Mouse (Mus musculus): ENCODE data around the gene Rnf31. TPM values are rescaled to one million over a fixed set of nuclear protein-coding genes. Genes with fewer than 3 reads are reported as not detected.
A peak's percentile ranks its signal among the peaks of the same experiment; 100 is the strongest.

Rnf31 gene
- polyA plus RNA-seq, 1 experiment from 2014 or later: 24.2 TPM

DNA sequence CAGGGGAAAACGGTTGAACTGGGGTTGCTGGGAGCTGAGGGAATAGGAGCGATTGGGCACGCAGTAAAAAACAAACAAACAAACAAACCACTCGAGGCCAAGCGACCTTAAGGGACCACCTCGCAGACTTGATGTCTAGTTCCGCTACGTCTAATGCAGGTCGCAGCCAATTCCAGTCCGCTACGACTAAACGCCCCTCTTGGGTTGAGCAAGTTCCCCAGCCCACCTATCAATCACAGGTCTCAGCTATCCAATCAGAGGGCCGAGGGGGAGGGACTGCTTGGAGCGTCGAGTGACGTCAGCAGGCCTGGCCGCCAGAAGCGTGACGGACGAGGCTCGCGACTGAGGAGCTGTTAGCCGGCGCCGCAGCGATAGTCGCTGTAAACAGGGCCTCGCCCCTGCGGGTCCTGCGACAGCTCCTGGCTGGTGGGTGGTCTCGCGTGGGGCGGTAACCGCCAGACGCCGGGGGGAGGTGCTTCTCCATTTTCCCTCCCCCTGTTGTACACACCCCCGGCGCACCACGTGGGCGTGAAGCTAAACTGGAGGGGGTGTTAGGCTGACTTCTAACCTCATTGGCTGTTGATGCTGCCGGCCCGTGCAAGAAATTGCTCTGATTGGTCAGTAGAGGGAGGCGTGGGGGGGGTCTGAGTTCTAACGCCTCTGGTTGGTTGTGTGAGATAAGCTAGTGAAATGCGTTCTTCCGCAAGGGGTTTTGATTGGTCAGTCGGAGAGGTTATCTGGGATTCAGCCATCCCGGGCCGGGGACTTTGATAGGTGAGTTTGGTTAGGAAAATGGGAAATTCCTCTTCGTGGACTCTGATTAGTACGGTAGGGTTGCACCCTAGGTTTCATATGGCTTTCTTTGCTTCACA is 31.1 kb upstream of the Rnf31 start, which contains the start of gene A730061H03Rik:
TSS of gene A730061H03Rik (minus strand) at position 205 of the 872 bp plus-strand sequence.
- under 1% methylated on average over 51 of the region's 51 CpGs for WGBS
- Histone ChIP-seq H3K4me3 (peak within 1 kb of the TSS; percentile 57), H3K27me3 (replicated peaks) (no peaks in the 10 kb centered on the region), H3K36me3 (replicated peaks) (peaks cover 7% of the 10 kb centered on the region), H3K9ac (peak within 1 kb of the TSS; percentile 87), H3K4me1 (peaks cover 29% of the 10 kb centered on the region), H3K4me2 (peak within 1 kb of the TSS; percentile 73), H3K9me3 (no peaks in the 10 kb centered on the region), H3K27ac (peak within 1 kb of the TSS; percentile 99)
- peak; percentile 98 for ATAC-seq (replicated peaks)

DNA sequence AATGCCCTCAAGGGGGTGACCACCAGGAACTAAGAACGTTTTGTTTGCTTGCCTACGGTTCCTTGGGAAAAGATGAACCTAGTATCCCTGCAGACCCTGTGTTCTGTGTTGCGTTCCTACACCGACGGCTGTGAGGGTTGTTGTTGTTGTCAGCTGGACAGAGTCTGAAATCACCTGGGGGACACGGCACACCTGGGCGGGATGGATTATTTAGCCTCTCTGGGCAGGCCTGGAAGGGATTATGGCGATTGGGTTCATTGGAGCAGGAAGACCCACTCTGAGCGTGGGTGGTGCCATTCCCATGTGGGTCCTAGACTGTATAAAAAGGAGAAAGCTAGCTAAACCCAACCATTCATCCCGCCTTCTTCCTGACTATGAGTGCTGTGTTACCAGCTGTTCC is 29.6 kb upstream of the Rnf31 start:
- Histone ChIP-seq H3K9me3 (no peaks in the 10 kb centered on the region), H3K36me3 (replicated peaks) (peaks cover 22% of the 10 kb centered on the region), H3K9ac (no peak overlapping the region), H3K27ac (no peak overlapping the region), H3K4me1 (peaks cover 28% of the 10 kb centered on the region), H3K27me3 (replicated peaks) (no peaks in the 10 kb centered on the region), H3K4me2 (peak overlapping the region; percentile 73; the same call in 1 of the 2 replicates), H3K4me3 (peak overlapping the region; percentile 57; the same call in 1 of the 2 replicates)
- 87% methylated on average over 10 of the region's 10 CpGs for WGBS
- no peak for ATAC-seq (replicated peaks)

DNA sequence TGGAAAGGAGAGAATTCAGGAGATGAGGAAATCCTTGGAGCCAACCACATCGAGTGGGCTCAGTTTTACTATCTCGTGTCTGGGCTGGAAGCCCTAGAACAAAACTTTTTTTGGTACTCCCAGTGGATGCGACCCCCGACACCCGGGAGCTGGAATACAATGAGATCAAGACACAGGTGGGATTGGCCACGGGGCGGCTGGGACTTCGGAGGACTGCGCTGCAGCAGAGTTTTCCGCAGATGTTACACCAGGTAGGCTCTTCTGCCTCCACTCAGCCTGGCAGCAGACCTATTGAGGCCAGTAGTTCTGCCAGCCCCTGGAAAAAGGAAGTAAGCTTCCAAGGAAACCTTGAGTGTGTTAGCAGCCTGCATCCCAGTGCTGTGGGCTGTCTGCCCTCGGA is 28.3 kb upstream of the Rnf31 start:
- Histone ChIP-seq H3K4me2 (no peak overlapping the region), H3K27ac (no peak overlapping the region), H3K9ac (no peak overlapping the region), H3K27me3 (replicated peaks) (no peaks in the 10 kb centered on the region), H3K36me3 (replicated peaks) (peaks cover 34% of the 10 kb centered on the region), H3K9me3 (no peaks in the 10 kb centered on the region), H3K4me1 (peaks cover 26% of the 10 kb centered on the region), H3K4me3 (no peak overlapping the region)
- 90% methylated on average over 11 of the region's 11 CpGs for WGBS
- ATAC-seq (replicated peaks): no peak

DNA sequence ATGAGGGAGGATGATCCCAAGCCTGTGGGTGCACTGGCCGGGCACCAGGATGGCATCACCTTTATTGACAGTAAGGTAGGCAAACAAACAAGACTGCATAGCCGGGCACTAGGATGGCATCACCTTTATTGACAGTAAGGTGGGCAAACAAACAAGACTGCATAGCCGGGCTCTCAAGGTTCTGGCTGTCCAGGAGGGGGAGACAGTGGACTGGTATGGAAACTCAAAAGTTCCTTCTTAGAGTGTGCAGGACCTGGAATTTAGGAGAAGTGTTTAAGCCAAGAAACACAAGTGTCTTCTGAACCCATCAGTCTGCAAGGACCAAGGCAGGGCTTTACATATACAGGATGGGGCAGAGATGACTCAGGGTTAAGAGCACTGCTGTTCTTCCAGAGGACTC is 25.8 kb upstream of the Rnf31 start:
- 84% methylated on average over 3 of the region's 3 CpGs for WGBS
- H3K36me3 ChIP-seq (replicated peaks): peaks cover 53% of the 10 kb centered on the region

DNA sequence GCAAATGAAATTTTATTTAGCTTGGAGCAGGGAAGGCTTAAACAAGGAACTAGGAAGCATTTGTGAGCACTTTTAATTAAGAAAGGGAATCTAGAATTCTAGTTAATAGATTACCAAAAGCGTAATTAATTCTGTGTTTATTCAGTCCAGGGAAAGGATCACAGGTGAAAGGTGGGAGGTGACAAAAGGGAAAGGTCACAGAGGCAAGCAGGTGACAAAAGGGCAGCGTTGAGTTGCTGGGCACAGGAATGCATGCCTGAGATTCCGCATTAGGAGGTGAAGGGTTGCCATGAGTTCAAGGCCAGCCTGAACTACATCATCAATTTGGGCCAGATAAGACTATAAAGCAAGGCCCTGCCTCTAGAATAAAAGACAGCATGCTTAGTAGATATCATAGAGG is 24.0 kb upstream of the Rnf31 start:
- no peaks in the 10 kb centered on the region for H3K9me3 ChIP-seq
- H3K9ac ChIP-seq: no peak overlapping the region
- 91% methylated on average over 3 of the region's 3 CpGs for WGBS
- no peak overlapping the region for H3K4me2 ChIP-seq
- peaks cover 53% of the 10 kb centered on the region for H3K36me3 ChIP-seq (replicated peaks)
- H3K27me3 ChIP-seq (replicated peaks): no peaks in the 10 kb centered on the region
- no peak overlapping the region for H3K4me3 ChIP-seq
- no peak for ATAC-seq (replicated peaks)
- H3K27ac ChIP-seq: no peak overlapping the region
- H3K4me1 ChIP-seq: peaks cover 4% of the 10 kb centered on the region; the same call in 1 of the 2 replicates

More for the DNA sequence above, 25.8 kb upstream of the Rnf31 start:
- Histone ChIP-seq H3K4me3 (no peak overlapping the region), H3K4me1 (peaks cover 20% of the 10 kb centered on the region), H3K27me3 (replicated peaks) (no peaks in the 10 kb centered on the region), H3K9ac (no peak overlapping the region), H3K9me3 (no peaks in the 10 kb centered on the region), H3K27ac (no peak overlapping the region), H3K4me2 (no peak overlapping the region)
- no peak for ATAC-seq (replicated peaks)

DNA sequence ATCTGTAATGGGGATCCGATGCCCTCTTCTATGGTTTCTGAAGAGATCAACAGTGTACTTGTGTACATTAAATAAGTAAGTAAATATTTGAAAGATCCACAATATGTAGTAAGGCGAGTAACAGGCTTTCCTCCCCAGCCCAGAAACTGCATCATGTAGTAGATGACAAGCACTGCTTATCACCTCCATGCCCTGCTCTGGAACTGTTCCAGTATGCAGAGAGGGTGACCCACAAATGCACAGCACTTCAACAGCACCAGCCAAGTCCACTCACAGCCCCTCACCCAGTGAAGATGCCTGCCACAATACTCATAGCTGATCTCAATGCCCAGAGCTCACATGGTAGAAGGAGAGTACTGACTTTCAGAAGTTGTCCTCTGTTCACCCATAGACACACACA is 20.9 kb upstream of the Rnf31 start:
- H3K27me3 ChIP-seq (replicated peaks): no peaks in the 10 kb centered on the region
- no peak overlapping the region for H3K4me2 ChIP-seq
- no peak for ATAC-seq (replicated peaks)
- no peak overlapping the region for H3K4me3 ChIP-seq
- 92% methylated on average over 2 of the region's 2 CpGs for WGBS
- peaks cover 44% of the 10 kb centered on the region for H3K36me3 ChIP-seq (replicated peaks)
- H3K9ac ChIP-seq: no peak overlapping the region
- no peak overlapping the region for H3K27ac ChIP-seq
- no peaks in the 10 kb centered on the region for H3K9me3 ChIP-seq
- H3K4me1 ChIP-seq: no peaks in the 10 kb centered on the region

DNA sequence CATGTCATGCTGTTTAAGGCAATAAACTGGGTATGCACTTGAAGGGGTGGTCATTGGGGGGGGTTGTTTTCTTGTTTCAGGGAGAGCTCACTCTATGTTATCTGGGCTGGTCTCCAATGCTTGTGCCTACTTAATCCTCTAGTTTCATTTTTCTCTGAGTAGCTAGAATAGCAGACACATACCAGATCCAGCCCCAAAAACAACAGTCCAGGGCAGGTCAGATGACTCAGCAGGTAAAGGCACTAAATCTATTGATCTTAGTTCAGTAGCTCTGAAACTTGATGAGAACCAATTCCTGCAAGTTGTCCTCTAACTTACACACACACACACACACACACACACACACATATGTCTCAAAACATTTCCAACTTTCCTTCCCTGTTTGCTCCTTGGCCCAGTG is 19.7 kb upstream of the Rnf31 start:
- H3K9me3 ChIP-seq: no peaks in the 10 kb centered on the region
- no peak overlapping the region for H3K9ac ChIP-seq
- H3K36me3 ChIP-seq (replicated peaks): peaks cover 33% of the 10 kb centered on the region
- no peak for ATAC-seq (replicated peaks)
- no peak overlapping the region for H3K4me3 ChIP-seq
- H3K27me3 ChIP-seq (replicated peaks): no peaks in the 10 kb centered on the region
- no peak overlapping the region for H3K4me2 ChIP-seq
- H3K27ac ChIP-seq: no peak overlapping the region
- H3K4me1 ChIP-seq: no peaks in the 10 kb centered on the region

DNA sequence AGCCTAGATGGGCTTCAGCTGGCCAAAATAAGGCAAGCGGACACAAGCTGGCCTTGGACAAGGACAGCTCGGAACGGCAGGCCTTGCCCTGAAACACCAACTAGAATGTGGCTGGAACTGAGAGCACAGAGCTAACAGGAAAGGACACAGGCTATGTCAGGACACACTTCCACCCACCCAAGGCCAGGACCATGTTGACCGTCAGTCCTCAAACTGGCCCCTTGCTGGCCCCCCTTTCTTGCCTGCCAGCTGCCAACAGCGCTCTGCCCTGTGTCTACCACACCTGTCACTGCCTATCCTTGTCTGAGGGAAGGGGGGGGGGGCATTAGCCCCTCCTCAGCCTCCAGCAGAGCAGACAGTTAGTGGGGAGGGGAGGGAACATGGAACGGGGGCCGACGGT is 16.2 kb upstream of the Rnf31 start, which contains the start of gene Fitm1:
TSS of gene Fitm1 (plus strand) at position 316 of the 400 bp plus-strand sequence.
- Histone ChIP-seq H3K27me3 (replicated peaks) (no peaks in the 10 kb centered on the region), H3K4me2 (no peak within 1 kb of the TSS)

DNA sequence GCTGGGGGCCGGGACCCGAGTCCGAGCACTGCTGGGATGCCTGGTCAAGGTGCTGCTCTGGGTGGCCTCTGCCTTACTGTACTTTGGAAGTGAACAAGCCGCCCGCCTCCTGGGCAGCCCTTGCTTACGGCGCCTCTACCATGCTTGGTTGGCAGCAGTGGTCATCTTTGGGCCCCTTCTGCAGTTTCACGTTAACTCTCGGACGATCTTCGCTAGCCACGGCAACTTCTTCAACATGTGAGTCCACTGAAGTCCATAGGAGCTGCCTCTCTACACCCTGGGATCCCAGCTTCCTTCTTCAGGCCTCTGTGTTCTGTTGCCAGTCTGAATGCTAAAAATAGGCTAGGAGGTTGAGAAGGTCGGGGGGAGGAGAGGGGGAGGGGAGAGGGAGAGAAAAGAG is 15.8 kb upstream of the Rnf31 start:
- Histone ChIP-seq H3K9me3 (no peaks in the 10 kb centered on the region), H3K27ac (no peak overlapping the region), H3K27me3 (replicated peaks) (no peaks in the 10 kb centered on the region), H3K4me3 (no peak overlapping the region), H3K4me2 (no peak overlapping the region), H3K9ac (no peak overlapping the region), H3K4me1 (peaks cover 20% of the 10 kb centered on the region), H3K36me3 (replicated peaks) (0 out of 2 replicates have a peak, but pooled peaks cover 2% of the 10 kb centered on the region)
- no peak for ATAC-seq (replicated peaks)
- 73% methylated on average over 13 of the region's 13 CpGs for WGBS

More for the DNA sequence above, 16.2 kb upstream of the Rnf31 start, which contains the start of gene Fitm1:
- Histone ChIP-seq H3K9ac (no peak within 1 kb of the TSS), H3K27ac (no peak within 1 kb of the TSS), H3K4me3 (no peak within 1 kb of the TSS), H3K9me3 (no peaks in the 10 kb centered on the region), H3K36me3 (replicated peaks) (no peaks in the 10 kb centered on the region), H3K4me1 (peaks cover 20% of the 10 kb centered on the region)
- 82% methylated on average over 8 of the region's 8 CpGs for WGBS
- no peak for ATAC-seq (replicated peaks)

DNA sequence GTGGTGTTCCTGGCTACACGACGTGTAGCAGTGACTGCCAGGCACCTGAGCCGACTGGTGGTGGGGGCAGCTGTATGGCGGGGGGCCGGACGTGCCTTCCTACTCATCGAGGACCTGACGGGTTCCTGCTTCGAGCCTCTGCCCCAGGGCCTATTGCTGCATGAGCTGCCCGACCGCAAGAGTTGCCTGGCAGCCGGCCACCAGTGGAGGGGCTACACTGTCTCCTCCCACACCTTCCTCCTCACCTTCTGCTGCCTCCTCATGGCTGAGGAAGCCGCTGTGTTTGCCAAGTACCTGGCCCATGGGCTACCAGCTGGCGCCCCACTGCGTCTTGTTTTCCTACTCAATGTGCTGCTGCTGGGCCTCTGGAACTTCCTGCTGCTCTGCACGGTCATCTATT is 15.1 kb upstream of the Rnf31 start:
- H3K9ac ChIP-seq: no peak overlapping the region
- no peak overlapping the region for H3K4me2 ChIP-seq
- H3K27me3 ChIP-seq (replicated peaks): no peaks in the 10 kb centered on the region
- H3K36me3 ChIP-seq (replicated peaks): peaks cover 9% of the 10 kb centered on the region; the same call in 1 of the 2 replicates
- H3K4me1 ChIP-seq: peaks cover 20% of the 10 kb centered on the region
- H3K4me3 ChIP-seq: no peak overlapping the region
- 86% methylated on average over 16 of the region's 16 CpGs for WGBS
- H3K9me3 ChIP-seq: no peaks in the 10 kb centered on the region
- H3K27ac ChIP-seq: no peak overlapping the region
- ATAC-seq (replicated peaks): no peak

DNA sequence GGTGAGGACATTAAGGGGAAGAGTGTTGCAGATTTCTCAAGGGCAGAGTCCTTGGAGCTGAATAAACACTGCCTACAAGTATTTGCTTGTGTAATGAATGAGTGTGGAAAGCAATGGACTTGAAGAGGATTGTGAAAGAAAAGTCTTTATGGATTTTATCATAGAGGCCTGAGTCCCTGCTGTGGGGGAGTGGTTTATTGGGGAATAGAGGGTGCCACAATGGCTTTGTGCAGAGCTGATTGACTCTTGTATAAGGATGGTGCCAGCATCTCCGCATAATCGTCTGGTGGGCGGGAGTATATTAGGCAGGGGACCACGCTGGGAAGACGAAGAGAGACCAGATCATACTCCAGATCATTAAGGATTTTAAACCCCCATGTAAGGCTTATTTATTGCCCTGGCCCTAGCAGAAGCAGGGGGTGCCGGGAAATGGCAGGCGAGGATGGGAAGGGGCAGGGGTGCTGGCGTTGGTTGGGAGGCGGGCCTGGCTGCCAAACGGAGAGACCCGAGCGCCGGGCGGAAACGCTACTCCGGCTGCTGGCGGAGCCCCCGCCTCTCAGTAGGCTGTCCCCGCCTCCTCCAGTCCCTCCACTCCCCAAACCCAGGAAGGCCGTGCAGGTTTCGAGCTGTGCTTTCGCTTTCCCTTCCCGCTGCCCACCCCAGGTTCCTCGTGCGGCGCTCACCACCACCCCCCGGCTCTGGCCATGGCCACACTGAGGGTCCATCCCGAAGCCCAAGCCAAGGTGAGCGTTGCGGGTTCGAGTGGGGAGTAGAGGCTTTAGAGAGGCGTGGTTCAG is 13.4 kb upstream of the Rnf31 start, which contains the start of gene Psme1:
TSS of gene Psme1 (plus strand) at position 253 of the 797 bp plus-strand sequence.
- H3K27ac ChIP-seq: peak within 1 kb of the TSS; percentile 89
- peaks cover 12% of the 10 kb centered on the region; the same call in 1 of the 2 replicates for H3K36me3 ChIP-seq (replicated peaks)
- no peaks in the 10 kb centered on the region for H3K9me3 ChIP-seq
- H3K4me1 ChIP-seq: peaks cover 20% of the 10 kb centered on the region
- H3K27me3 ChIP-seq (replicated peaks): no peaks in the 10 kb centered on the region
- H3K4me2 ChIP-seq: peak within 1 kb of the TSS; percentile 85
- peak within 1 kb of the TSS; percentile 69 for H3K4me3 ChIP-seq
- peak within 1 kb of the TSS; percentile 79 for H3K9ac ChIP-seq
- peak; percentile 92 for ATAC-seq (replicated peaks)
- under 1% methylated on average over 32 of the region's 32 CpGs for WGBS

DNA sequence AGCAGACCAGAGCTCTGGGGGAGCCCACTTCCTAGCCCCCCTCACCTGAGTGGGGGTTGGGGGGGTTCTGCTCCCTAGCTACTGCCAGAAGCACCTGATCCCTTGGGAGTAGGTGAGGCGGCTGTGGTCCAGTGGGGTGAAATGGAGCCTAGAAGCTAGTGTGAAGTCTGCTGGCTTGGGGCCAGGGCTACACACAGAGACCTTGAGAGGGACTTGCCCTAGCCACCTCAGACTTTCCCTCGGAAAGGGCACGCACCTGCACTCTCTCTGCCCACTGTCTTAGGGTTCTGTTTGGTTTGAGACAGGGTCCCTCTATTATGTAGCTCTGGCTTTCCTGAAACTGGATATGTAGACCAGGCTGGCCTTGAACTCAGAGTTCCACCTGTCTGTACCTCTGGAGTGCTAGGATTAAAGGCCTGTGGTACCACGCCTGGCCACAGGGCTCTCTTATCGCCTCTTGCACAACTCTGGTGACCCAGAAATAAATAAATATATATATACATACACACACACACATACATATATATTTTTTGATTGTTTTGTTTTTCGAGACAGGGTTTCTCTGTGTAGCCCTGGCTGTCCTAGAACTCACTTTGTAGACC is 12.7 kb upstream of the Rnf31 start:
- 23% methylated on average over 6 of the region's 6 CpGs for WGBS
- Histone ChIP-seq H3K27ac (peak overlapping the region; percentile 89), H3K9ac (peak overlapping the region; percentile 79), H3K36me3 (replicated peaks) (peaks cover 12% of the 10 kb centered on the region; the same call in 1 of the 2 replicates), H3K4me1 (peaks cover 20% of the 10 kb centered on the region), H3K4me2 (peak overlapping the region; percentile 85), H3K9me3 (no peaks in the 10 kb centered on the region), H3K4me3 (peak overlapping the region; percentile 69), H3K27me3 (replicated peaks) (no peaks in the 10 kb centered on the region)
- ATAC-seq (replicated peaks): peak; percentile 64
